Mouse (Mus musculus): Measurements from ENCODE around the gene Klra9.
"Not testable (repeated sequence)": the region's sequence is repeated elsewhere in the genome, so short reads cannot be mapped to it uniquely, and the experiment has no call there.

Gene Klra9

GRCm38 (mm10) chr6:130193012-130193411 is at the start of gene Klra9:
Gene Klra9, minus strand, starts transcription at chr6:130193112.
- DNase-seq (ENCODE audit: low spot score in 2 of 2) = not testable (repeated sequence)

DNA sequence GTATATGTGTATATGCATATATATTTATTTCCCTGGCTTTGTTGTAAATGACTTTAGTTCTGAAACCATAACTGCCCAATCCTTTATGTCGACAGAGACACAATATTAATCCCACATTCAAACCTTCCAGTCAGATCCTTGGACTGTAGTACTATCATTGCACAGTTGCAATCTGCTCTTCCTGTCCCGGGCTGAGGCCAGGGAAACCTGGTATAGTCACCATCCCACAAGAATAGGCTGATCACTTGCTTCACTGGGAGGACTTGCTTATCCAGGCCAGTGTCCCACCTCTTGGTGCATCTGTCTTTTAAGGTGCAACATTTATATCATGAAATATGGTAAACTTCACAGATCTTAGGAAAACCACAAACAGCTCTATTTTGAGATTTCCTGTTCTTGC is 44.6 kb upstream of the Klra9 start:
- DNase-seq (ENCODE audit: low spot score in 2 of 2) = no peak

DNA sequence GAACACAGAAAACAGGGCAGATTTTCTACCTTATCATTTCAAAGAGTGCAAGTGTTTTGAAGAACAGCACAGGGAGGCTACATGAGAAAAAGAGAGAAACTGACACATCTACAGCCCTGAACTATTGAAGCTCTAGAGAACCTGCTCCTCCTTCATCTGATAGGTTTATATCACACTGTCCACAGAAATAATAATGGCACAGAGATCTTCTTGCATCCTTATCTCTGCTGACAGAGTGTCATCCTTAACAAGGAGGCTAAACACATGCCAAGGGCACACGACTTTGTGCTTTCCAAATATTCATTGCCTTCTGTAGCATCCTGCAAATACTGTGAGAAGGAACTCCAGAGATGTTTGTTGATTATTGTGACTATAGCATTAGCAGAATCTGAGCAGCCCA is 43.7 kb upstream of the Klra9 start:
- DNase-seq (ENCODE audit: low spot score in 2 of 2) = no peak

GRCm38 (mm10) chr6:130233222-130233621 is 40.3 kb upstream of the Klra9 start, which contains the start of gene Klra7:
Gene Klra7, minus strand, starts transcription at chr6:130233322.
- no peak for DNase-seq (ENCODE audit: low spot score in 2 of 2)

- DNase-seq (ENCODE audit: low spot score in 2 of 2) = not testable (repeated sequence)
Measured at GRCm38 (mm10) chr6:130197453-130197852, 4.5 kb upstream of the Klra9 start.

DNA sequence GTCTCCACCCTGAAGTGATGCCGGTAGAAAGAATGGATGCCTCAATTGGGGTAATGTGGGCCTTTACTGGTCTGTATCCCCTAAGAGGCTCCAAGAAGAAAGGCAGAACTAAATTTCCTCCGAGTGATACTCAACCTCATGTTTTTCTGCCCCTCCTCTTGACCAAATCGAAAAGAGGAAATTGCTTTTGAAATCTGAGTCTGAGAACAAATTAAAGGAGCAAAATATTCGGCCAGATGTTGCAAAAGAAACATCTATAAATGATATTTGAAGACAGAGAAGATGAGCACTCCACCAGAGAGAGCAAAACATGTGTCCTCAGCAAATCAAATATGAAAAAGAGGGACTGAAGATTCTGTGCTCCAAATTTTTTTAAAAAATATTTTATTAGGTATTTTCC is 63.1 kb downstream of the Klra9 start, which contains the start of gene Klra8:
Klra8 (minus strand) TSS at position 101 of the 400 bp plus-strand sequence.
- not testable (repeated sequence) for DNase-seq (ENCODE audit: low spot score in 2 of 2)

Data from right cerebral cortex, postnatal 36 days (tissue).